Mouse (Mus musculus): Measurements from ENCODE around the gene Jazf1. TPM values are rescaled to one million over a fixed set of nuclear protein-coding genes. Genes with fewer than 3 reads are reported as not detected.
A peak's percentile ranks its signal among the peaks of the same experiment; 100 is the strongest.

Gene Jazf1
- 24.9 and 26.9 TPM in 2 replicates for polyA plus RNA-seq (2015; fragmentation: Nextera tagmentation; extraction: Ambion mirVana)

DNA sequence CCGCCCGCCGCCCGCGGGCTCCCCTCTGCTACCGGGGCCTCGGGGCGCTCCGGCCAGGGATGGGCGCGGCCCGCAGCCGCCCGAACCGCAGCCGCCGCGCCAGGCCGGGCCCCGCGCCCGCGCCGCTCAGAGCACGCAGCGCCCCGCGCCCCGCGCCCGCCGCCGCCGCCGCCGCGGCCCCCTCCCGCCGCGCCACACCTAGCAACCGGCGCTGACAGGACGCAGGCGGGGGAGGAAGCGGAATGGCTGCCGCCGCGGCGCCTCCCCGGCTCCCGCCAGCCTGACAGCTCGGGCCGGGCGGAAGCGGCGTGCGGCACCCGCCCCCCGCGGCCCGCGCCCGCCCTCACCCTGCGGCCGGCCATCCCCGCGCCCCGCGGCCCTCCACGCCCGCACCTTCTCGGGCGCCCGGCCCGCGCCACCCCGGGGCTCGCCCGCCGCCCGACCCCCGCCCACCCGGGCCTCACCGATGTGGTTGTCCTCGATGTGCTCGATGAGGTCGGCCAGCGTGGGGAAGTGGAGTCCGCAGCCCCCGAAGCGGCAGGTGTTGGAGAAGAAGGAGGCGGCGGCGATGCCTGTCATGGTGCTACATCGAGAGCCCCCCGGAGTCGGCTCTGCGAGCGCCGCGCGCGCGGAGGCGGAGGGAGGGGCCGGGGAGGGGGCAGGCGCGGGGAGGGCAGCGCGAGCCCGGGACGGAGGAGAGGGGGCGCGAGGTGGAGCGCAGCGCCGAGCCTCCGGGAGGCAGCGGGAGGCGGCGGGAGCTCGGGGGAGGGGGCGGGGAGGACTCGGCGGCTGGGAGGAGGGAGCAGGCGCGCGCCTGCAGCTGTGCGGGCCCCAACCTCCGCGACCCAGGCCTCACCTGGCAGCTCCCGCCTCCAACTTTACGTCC lies at the start of gene Jazf1:
Gene Jazf1, minus strand, starts transcription at position 643 of the 886 bp plus-strand sequence.
- H3K27me3 ChIP-seq, result peaks cover 21% of the 10 kb centered on the region; the same call in 1 of the 2 replicates
- WGBS, result under 1% methylated on average over 81 of the region's 133 CpGs
- H3K9ac ChIP-seq (replicated peaks), result peak within 1 kb of the TSS; percentile 86
- peak within 1 kb of the TSS; percentile 91 for H3K27ac ChIP-seq
- peaks cover 21% of the 10 kb centered on the region for H3K4me1 ChIP-seq (replicated peaks)
- H3K4me2 ChIP-seq (replicated peaks), result peak within 1 kb of the TSS; percentile 87
- no peaks in the 10 kb centered on the region for H3K9me3 ChIP-seq
- ATAC-seq, result peak; percentile 87
- no peaks in the 10 kb centered on the region for H3K36me3 ChIP-seq
- peak within 1 kb of the TSS; percentile 78 for H3K4me3 ChIP-seq (replicated peaks)

DNA sequence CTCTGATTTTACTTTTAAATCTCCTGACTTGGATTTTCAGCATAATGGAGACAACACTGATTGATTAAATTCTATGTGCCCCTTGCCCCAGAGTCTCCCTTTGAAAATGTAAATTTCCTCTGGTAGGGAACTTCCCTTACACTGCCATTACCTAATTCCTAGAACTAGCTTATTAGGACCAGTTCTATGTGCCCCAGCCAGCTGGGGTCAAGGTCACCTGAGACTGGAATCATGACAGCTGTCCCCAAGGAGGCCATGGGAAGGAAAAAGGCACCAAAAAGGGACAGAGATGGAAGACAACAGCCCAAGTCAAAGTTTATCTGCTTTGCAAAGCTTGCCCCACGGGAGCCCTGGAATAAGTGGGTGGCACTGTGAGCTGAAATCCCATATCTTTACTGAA lies 49.4 kb upstream of the Jazf1 start:
- Histone ChIP-seq H3K4me3 (replicated peaks) (no peak overlapping the region), H3K9ac (replicated peaks) (no peak overlapping the region), H3K4me1 (replicated peaks) (0 out of 2 replicates have a peak, but pooled peaks cover 7% of the 10 kb centered on the region), H3K36me3 (no peaks in the 10 kb centered on the region), H3K4me2 (replicated peaks) (no peak overlapping the region), H3K27ac (no peak overlapping the region), H3K9me3 (no peaks in the 10 kb centered on the region), H3K27me3 (no peaks in the 10 kb centered on the region)
- WGBS, result 64% methylated on average over 1 of the region's 1 CpGs
- ATAC-seq, result no peak

DNA sequence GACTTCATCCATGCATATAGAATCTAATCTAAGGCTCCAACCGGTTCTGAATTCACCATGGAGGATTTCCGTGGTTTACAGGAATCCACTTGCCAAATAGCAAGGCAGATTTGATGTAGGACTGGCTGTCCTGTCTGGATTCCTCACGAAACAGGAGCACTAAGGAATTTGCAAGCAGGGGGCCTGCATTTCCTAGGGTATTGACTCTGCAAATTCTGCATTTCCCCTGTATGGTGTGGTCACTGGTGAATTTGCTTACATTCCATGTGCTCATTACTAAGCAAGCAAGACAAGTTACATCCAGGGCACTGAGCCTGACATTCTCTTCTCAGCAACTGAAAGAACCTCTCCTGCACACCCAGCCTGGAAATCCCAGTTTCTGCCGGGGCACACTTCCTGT lies 18.4 kb upstream of the Jazf1 start:
- Histone ChIP-seq H3K4me3 (replicated peaks) (no peak overlapping the region), H3K9ac (replicated peaks) (no peak overlapping the region), H3K4me2 (replicated peaks) (no peak overlapping the region), H3K9me3 (no peaks in the 10 kb centered on the region), H3K36me3 (no peaks in the 10 kb centered on the region), H3K4me1 (replicated peaks) (no peaks in the 10 kb centered on the region), H3K27me3 (no peaks in the 10 kb centered on the region), H3K27ac (no peak overlapping the region)
- ATAC-seq, result no peak
- WGBS, result 60% methylated on average over 4 of the region's 4 CpGs

DNA sequence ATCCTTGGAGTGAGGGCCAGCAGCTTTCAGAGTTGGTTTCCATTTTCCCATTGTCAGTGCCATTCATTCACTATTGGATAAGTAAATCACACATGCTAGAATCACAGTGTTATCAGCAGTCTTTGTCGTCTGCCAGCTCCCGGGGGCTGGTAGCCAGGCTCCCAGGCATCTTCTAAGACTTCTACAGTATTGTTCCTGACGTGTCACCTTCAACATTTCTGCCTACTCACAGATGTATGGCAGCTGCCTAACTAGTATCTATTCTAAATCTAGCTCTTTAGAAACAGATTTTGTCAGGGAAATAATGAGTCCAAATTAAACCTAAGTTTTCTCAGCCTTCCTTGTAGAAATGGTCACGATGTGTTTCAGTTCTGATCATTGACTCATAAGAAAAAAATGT lies 12.8 kb upstream of the Jazf1 start:
- Histone ChIP-seq H3K4me1 (replicated peaks) (no peaks in the 10 kb centered on the region), H3K9me3 (no peaks in the 10 kb centered on the region), H3K4me2 (replicated peaks) (no peak overlapping the region), H3K27ac (no peak overlapping the region), H3K27me3 (no peaks in the 10 kb centered on the region), H3K4me3 (replicated peaks) (no peak overlapping the region), H3K9ac (replicated peaks) (no peak overlapping the region), H3K36me3 (no peaks in the 10 kb centered on the region)
- WGBS, result 74% methylated on average over 4 of the region's 4 CpGs
- no peak for ATAC-seq

DNA sequence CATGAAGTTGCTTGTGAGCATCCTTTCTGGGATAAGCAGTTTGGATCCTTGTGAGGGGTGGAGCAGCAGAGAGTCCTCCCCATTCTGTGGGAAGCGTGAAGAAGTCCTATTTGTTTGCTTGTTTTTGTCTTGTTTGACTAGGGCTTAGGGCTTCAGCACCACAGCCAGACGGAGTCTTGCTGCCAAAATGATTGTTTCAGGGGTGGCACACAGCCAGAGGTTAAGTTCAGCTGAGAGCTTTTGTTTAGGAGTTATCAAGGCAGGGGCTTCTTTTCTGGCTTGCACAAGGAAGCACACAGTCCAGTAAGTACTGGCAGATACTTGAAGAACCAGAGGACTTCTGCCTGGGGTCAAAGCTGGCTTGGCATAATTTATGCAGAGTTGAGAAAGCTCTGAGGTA lies 10.2 kb upstream of the Jazf1 start:
- 20% methylated on average over 2 of the region's 2 CpGs for WGBS

DNA sequence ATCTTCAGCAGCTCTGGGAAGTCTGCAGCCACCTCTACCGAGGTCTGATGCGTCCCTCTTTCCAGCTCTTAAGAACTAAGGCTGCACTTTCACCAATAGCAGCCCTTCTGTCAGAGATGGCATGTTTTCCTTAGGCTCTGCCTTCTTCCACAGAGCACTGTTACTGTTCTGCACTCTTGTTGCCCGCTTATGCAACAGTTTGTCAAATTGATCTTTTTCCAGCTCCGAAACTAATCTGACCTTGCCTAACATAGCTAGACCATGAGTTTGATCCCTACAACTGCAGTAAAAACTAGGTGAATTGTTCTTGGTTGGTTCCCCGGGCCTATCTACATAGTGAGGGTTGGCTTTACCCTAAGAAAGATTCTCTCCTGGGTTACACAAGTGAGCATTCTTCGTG lies 3.3 kb upstream of the Jazf1 start:
- WGBS, result 84% methylated on average over 6 of the region's 6 CpGs
- Histone ChIP-seq H3K4me1 (replicated peaks) (peaks cover 19% of the 10 kb centered on the region), H3K27me3 (peaks cover 21% of the 10 kb centered on the region; the same call in 1 of the 2 replicates), H3K27ac (no peak overlapping the region), H3K9ac (replicated peaks) (no peak overlapping the region), H3K9me3 (no peaks in the 10 kb centered on the region), H3K4me3 (replicated peaks) (no peak overlapping the region), H3K4me2 (replicated peaks) (no peak overlapping the region), H3K36me3 (no peaks in the 10 kb centered on the region)
- ATAC-seq, result no peak

More for the DNA sequence above, 10.2 kb upstream of the Jazf1 start:
- ATAC-seq, result no peak
- H3K4me3 ChIP-seq (replicated peaks), result no peak overlapping the region
- no peak overlapping the region for H3K4me2 ChIP-seq (replicated peaks)
- no peak overlapping the region for H3K9ac ChIP-seq (replicated peaks)
- no peak overlapping the region for H3K27ac ChIP-seq
- no peaks in the 10 kb centered on the region for H3K9me3 ChIP-seq
- H3K27me3 ChIP-seq, result no peaks in the 10 kb centered on the region
- H3K4me1 ChIP-seq (replicated peaks), result no peaks in the 10 kb centered on the region
- H3K36me3 ChIP-seq, result no peaks in the 10 kb centered on the region

DNA sequence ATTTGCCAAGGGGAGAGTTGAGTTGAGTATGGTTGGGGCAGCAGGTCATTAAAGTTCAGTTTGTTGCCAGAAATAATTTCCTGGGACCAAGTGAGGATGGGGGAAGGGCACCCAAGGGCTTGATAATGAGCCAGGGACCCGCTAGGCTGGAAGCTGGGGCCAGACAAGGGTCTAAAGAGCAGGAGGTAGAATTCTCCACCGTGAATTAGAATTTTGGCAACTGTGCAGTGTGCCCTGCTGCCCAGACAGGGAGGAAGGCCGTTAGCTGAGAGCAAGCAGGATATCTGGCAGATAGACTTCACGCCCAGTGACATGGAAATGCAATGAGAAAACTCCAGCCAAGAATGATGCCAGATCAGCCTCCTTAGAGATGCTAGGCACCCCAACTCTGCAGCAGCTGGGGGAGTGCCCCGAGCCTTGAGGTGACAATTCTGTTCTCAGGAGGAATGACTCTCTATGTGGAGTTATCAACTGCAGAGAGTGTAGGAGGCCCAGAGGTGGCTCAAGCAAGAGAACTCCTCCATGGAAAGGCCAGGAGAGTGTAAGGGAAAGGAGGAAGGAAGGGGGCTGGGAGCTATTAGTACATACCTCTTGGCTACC lies 1.6 kb upstream of the Jazf1 start:
- Histone ChIP-seq H3K27ac (no peak overlapping the region), H3K9ac (replicated peaks) (no peak overlapping the region), H3K36me3 (no peaks in the 10 kb centered on the region), H3K9me3 (no peaks in the 10 kb centered on the region), H3K27me3 (peaks cover 21% of the 10 kb centered on the region; the same call in 1 of the 2 replicates), H3K4me1 (replicated peaks) (peaks cover 21% of the 10 kb centered on the region), H3K4me2 (replicated peaks) (no peak overlapping the region), H3K4me3 (replicated peaks) (no peak overlapping the region)
- no peak for ATAC-seq
- WGBS, result 37% methylated on average over 5 of the region's 5 CpGs

DNA sequence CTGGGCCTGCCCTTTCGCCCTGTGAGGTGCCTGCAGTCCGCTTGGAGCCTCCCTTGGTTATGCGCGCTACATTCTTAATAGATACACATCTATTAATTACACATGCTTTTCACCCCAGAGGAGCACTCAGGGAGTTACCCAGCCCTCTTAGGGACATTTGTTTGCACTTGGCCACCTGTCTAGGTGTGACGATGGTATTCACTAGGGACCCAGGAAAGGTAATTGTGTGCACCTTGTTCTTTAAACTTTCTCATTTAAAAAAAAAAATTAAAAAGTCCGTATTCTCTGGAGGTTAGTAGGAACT lies 396 bp upstream of the Jazf1 start:
- ATAC-seq, result no peak
- H3K36me3 ChIP-seq, result no peaks in the 10 kb centered on the region
- peak overlapping the region; percentile 87 for H3K4me2 ChIP-seq (replicated peaks)
- H3K27me3 ChIP-seq, result peaks cover 21% of the 10 kb centered on the region; the same call in 1 of the 2 replicates
- WGBS, result 3% methylated on average over 6 of the region's 6 CpGs
- H3K4me1 ChIP-seq (replicated peaks), result peaks cover 21% of the 10 kb centered on the region
- H3K9me3 ChIP-seq, result no peaks in the 10 kb centered on the region
- H3K4me3 ChIP-seq (replicated peaks), result peak overlapping the region; percentile 78
- H3K9ac ChIP-seq (replicated peaks), result peak overlapping the region; percentile 86
- H3K27ac ChIP-seq, result peak overlapping the region; percentile 91

DNA sequence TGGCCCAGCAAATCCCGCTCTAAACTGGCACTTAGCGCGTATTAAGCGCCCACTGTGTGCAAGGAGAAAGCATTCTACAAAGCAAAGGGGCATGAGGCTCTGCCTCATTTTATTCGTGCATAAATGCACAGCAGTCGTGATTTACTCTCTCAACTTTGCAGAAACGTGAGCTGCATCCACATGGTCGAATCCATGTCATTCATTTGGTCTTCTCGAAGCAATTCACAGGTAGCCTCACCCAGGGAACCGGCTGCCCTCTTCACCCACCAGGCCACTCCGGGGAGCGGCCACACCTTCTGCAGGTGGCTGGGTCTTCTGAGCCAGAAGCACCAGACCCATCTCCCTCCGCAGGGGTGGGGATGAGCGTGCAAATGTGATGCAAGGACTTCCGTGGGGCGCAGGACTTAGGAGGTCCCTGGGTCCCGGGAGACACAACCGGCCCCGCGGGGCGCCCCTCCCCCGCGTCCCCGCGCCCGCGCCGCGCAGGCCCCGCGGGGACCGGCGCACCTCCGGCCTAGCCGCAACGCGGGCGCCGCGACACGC lies 914 bp downstream of the Jazf1 start:
- H3K9me3 ChIP-seq, result no peaks in the 10 kb centered on the region
- peak overlapping the region; percentile 86 for H3K9ac ChIP-seq (replicated peaks)
- peak overlapping the region; percentile 78 for H3K4me3 ChIP-seq (replicated peaks)
- peaks cover 21% of the 10 kb centered on the region; the same call in 1 of the 2 replicates for H3K27me3 ChIP-seq
- no peaks in the 10 kb centered on the region for H3K36me3 ChIP-seq
- peaks cover 21% of the 10 kb centered on the region for H3K4me1 ChIP-seq (replicated peaks)
- H3K27ac ChIP-seq, result peak overlapping the region; percentile 91
- WGBS, result 2% methylated on average over 31 of the region's 41 CpGs
- peak; percentile 69; the same call in 1 of the 2 replicates for ATAC-seq
- peak overlapping the region; percentile 87 for H3K4me2 ChIP-seq (replicated peaks)

DNA sequence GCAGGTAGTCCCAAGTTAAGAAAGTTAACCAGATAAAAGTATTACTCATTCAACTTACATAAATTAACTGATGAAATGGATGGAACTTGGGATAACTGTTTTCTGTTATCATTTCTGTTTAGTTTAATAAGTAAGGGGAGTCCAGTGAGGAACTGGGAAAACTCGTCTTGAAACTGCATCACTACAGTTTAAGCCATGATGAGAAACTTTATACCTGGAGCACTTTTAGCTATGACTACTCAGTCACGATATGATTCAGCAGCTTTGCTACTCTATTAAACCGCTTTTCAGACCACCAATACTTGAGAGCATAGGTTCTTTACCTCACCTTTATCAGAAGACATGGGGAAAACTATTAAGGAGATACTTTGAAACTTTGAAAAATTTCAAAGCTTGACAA lies 1.5 kb downstream of the Jazf1 start:
- no peak overlapping the region for H3K27ac ChIP-seq
- ATAC-seq, result no peak
- peak overlapping the region; percentile 86; the same call in 1 of the 2 replicates for H3K9ac ChIP-seq (replicated peaks)
- no peaks in the 10 kb centered on the region for H3K9me3 ChIP-seq
- no peaks in the 10 kb centered on the region for H3K36me3 ChIP-seq
- peaks cover 21% of the 10 kb centered on the region; the same call in 1 of the 2 replicates for H3K27me3 ChIP-seq
- H3K4me2 ChIP-seq (replicated peaks), result peak overlapping the region; percentile 87
- peak overlapping the region; percentile 78 for H3K4me3 ChIP-seq (replicated peaks)
- 58% methylated on average over 3 of the region's 3 CpGs for WGBS
- peaks cover 21% of the 10 kb centered on the region for H3K4me1 ChIP-seq (replicated peaks)

DNA sequence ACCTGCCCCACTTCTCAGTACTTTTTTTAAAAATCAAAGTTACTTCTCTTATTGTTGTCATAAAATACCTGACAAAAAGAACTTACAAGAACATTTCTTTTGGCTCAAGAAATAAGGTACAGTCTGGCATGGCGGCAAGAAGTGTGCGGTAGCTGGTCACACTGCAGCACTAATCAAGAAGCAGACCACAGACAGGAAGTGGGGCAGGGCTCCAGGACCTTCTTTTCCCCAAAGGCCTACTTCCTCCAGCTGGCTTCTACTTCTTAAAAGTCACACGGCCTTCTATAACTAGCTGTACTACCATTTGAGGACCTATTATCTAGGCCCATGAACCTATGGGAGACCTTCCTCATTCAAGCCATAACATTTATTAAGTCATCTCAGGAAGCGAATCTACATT lies 4.4 kb downstream of the Jazf1 start:
- Histone ChIP-seq H3K27ac (no peak overlapping the region), H3K27me3 (peaks cover under 1% of the 10 kb centered on the region; the same call in 1 of the 2 replicates), H3K9ac (replicated peaks) (no peak overlapping the region), H3K4me2 (replicated peaks) (no peak overlapping the region), H3K4me1 (replicated peaks) (peaks cover 15% of the 10 kb centered on the region), H3K9me3 (no peaks in the 10 kb centered on the region), H3K36me3 (0 out of 2 replicates have a peak, but pooled peaks cover 8% of the 10 kb centered on the region), H3K4me3 (replicated peaks) (no peak overlapping the region)
- 97% methylated on average over 4 of the region's 4 CpGs for WGBS
- no peak for ATAC-seq

DNA sequence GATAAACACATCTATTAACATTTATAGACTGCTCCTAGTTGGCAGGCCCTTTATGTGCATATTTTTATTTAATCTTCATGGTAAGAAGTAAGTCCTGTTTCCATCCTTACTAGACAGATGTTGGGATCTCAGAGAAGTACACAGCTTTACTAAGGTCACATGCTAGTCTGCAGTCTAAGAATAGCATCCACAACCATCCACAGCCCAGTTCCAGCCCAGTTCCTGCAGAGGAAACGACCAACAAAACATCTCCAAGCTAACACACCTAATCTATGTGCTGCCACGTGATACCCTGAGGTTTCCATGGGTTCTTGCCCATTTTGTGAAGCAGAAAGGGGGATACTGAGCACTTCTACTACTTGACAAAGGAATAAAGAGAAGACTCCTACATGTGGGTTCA lies 13.5 kb downstream of the Jazf1 start:
- Histone ChIP-seq H3K27me3 (no peaks in the 10 kb centered on the region), H3K9me3 (no peaks in the 10 kb centered on the region), H3K27ac (no peak overlapping the region), H3K36me3 (0 out of 2 replicates have a peak, but pooled peaks cover 2% of the 10 kb centered on the region), H3K4me3 (replicated peaks) (no peak overlapping the region), H3K9ac (replicated peaks) (no peak overlapping the region), H3K4me2 (replicated peaks) (no peak overlapping the region), H3K4me1 (replicated peaks) (peaks cover 6% of the 10 kb centered on the region)
- WGBS, result 67% methylated on average over 2 of the region's 2 CpGs
- no peak for ATAC-seq
